Mouse (Mus musculus) NIH3T3 (cell line): Measurements from ENCODE around the gene Lrrc49.

Experiments used
- DNase-seq: peaks from one replicate; pipeline ENCODE4 v3.0.0-alpha.2; 2012; ENCODE audit warnings: low read depth

The Lrrc49 gene

GRCm38 (mm10) chr9:60687891-60688324 is at the start of gene Lrrc49:
Gene Lrrc49 (minus strand): TSS chr9:60688158.
- DNase-seq: peak; percentile 93

- DNase-seq: peak; percentile 77
These were observed 46.4 kb upstream of the Lrrc49 start for GRCm38 (mm10) chr9:60734321-60734720.

GRCm38 (mm10) chr9:60724968-60725367 is 37.0 kb upstream of the Lrrc49 start:
- no peak for DNase-seq

- no peak for DNase-seq
These were observed 31.7 kb upstream of the Lrrc49 start for GRCm38 (mm10) chr9:60719687-60720086.

GRCm38 (mm10) chr9:60718284-60718683 is 30.3 kb upstream of the Lrrc49 start:
- peak; percentile 78 for DNase-seq

GRCm38 (mm10) chr9:60715828-60716227 is 27.9 kb upstream of the Lrrc49 start:
- DNase-seq: no peak

GRCm38 (mm10) chr9:60715271-60715670 is 27.3 kb upstream of the Lrrc49 start:
- DNase-seq: no peak

GRCm38 (mm10) chr9:60714191-60714590 is 26.2 kb upstream of the Lrrc49 start:
- no peak for DNase-seq

GRCm38 (mm10) chr9:60713616-60714015 is 25.7 kb upstream of the Lrrc49 start:
- no peak for DNase-seq

GRCm38 (mm10) chr9:60712771-60713541 is 25.0 kb upstream of the Lrrc49 start, which contains the start of gene Larp6:
Gene Larp6 (plus strand): TSS chr9:60712989.
- peak; percentile 19 for DNase-seq

GRCm38 (mm10) chr9:60712011-60712410 is 24.1 kb upstream of the Lrrc49 start:
- no peak for DNase-seq

- DNase-seq: no peak
These were observed 21.8 kb upstream of the Lrrc49 start for GRCm38 (mm10) chr9:60709721-60710120.

GRCm38 (mm10) chr9:60708606-60709005 is 20.6 kb upstream of the Lrrc49 start:
- DNase-seq: no peak

GRCm38 (mm10) chr9:60707594-60707993 is 19.6 kb upstream of the Lrrc49 start:
- no peak for DNase-seq

GRCm38 (mm10) chr9:60699581-60700231 is 11.7 kb upstream of the Lrrc49 start:
- no peak for DNase-seq

- peak; percentile 69 for DNase-seq
These were observed 8.5 kb upstream of the Lrrc49 start for GRCm38 (mm10) chr9:60696271-60696985.

GRCm38 (mm10) chr9:60693986-60694385 is 6.0 kb upstream of the Lrrc49 start:
- DNase-seq: peak; percentile 34

GRCm38 (mm10) chr9:60692624-60693023 is 4.7 kb upstream of the Lrrc49 start:
- peak; percentile 77 for DNase-seq

GRCm38 (mm10) chr9:60687415-60687814 is 543 bp downstream of the Lrrc49 start:
- peak; percentile 74 for DNase-seq

GRCm38 (mm10) chr9:60682753-60683152 is 5.2 kb downstream of the Lrrc49 start:
- no peak for DNase-seq

- DNase-seq: peak; percentile 8
These were observed 7.0 kb downstream of the Lrrc49 start for GRCm38 (mm10) chr9:60681005-60681404.

- no peak for DNase-seq
These were observed 9.0 kb downstream of the Lrrc49 start for GRCm38 (mm10) chr9:60678913-60679312.

- DNase-seq: no peak
These were observed 11.5 kb downstream of the Lrrc49 start for GRCm38 (mm10) chr9:60676429-60676828.
